Mouse (Mus musculus): Measurements from ENCODE around the gene Smim15. TPM values are rescaled to one million over a fixed set of nuclear protein-coding genes. Genes with fewer than 3 reads are reported as not detected.

Gene Smim15
- polyA plus RNA-seq (2017; shearing (Covaris generic)), result 66.7 TPM

GRCm38 (mm10) chr13:108044222-108044941, at the start of gene Smim15:
Gene Smim15 (plus strand): TSS chr13:108044446.

Other genes with a start within 250 kb of the Smim15 start
- 22.6 TPM for gene Ndufaf2, start 114.2 kb downstream of the Smim15 start, polyA plus RNA-seq (2017; shearing (Covaris generic))
- 16.4 TPM for gene Ercc8, start 114.3 kb downstream of the Smim15 start, polyA plus RNA-seq (2017; shearing (Covaris generic))
- gene Elovl7, start 170.0 kb downstream of the Smim15 start, polyA plus RNA-seq (2017; shearing (Covaris generic)), result 0.45 TPM